Mouse (Mus musculus): ENCODE measurements at regions not wholly inside any gene's neighbourhood (a gene's known extent, or its start where the extent isn't known, plus 50 kb on each side); places are given as distances from the start of the nearest gene placed in this dataset.
A peak's percentile ranks its signal among the peaks of the same experiment; 100 is the strongest.

DNA sequence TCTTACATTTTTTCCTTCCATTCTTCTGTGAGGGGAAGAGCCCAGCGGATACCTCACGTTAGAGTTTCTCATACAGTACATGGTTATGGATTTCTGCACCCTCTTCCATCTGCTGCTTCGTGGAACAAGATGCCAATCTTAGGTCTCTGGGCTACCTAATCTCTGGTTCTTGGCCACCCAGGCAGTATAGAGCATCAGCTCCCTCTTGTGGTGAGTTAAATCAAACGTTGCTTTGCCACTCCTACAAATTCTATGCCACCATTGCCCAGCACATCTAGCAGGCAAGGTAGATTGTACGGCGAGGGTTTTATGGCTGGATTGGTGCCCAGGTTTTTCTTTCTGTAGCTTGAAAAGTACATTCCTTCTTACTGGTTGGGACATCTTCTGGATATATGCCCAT, 889.7 kb upstream of the Slc10a2 start:
- no peak for DNase-seq

DNA sequence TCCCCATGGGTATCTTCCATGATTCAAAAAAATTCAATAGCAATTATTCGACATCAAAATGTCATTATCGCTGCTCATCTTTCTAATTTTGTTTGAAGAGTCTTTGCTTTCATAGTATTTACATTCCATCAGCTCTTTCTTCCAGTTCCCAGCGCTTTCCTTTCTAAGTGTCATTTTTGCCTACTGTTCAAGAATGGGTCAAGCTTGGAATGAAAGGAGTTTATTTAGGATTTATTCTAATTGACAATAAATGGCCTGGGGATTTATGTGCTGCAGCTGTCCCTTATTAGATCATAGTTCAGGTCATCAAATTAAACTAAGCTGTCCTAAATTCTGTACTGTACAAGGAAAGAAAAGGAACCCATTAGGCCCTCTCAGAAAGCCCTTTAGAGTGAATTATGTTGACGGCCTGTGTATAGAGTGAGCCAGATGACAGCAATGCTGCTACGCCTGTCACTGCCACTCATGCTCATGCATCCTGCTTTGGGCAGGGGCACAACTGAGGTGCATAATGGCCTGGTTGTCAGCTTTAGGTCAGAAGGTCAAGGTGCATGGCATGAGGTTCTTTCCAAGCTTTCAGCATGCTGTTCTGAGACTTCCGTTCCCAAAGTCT, 860.4 kb upstream of the Slc10a2 start:
- DNase-seq: no peak

DNA sequence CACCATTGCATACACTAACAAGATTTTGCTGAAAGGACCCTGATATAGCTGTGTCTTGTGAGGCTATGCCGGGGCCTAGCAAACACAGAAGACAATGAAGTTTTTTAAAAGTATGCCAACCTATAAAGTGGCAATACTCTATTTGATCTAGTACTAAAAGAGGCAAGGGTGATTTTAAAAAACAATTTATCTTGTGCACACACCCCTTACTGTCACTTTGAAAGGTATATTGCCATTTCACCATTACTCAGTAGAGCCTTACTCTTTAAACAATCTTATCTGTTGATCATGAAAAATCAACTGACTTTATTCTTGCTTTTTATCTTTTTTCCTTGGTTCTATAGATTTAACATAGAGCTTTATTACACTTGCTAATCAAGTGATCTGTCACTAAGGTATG, 859.1 kb upstream of the Slc10a2 start:
- DNase-seq: no peak

DNA sequence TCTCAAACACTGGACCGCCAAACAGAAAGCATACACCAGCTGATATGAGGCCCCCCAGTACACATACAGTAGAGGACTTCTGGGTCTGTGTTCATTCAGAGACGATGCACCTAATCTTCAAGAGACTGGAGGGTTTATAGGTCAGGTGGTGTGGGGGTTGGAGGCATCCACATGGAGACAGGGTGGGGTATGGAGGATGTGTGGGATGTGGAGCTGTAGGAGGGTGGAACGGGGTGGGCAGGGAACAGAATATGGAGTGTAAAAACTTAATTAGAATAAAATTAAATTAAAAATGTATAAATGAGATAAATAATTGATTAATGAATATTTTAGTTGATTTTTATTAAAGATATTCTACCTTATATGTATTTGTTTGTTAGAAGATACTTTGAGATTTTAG, 832.9 kb upstream of the Slc10a2 start:
- DNase-seq: peak; percentile 74

DNA sequence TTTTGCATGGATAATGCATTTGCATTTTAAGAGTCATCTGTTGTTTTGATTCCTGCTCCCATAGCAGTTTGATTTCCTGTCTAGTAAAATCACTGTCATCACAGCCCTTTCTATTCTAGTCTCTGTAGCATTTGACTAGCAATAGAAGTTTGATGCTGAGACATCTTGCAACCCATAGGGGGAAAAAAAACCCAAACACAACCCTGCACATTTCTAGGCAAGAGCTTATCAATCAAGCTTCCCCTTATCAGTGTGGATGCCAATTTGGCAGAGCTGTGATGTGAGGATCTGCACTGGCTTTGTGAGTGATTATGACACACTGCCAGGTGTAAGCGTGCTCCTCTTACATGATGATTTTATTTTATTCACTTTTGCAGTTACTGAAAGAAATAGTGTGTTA, 813.0 kb upstream of the Slc10a2 start:
- no peak for DNase-seq
